Mouse (Mus musculus) hindbrain, embryonic 10.5 days (tissue): Measurements from ENCODE around the gene Spaca4. TPM values are rescaled to one million over a fixed set of nuclear protein-coding genes. Genes with fewer than 3 reads are reported as not detected.

Experiments
- DNase-seq: peaks from one replicate; pipeline ENCODE4 v3.0.0-alpha.2; 2017; ENCODE audit warnings: low spot score
- H3K27ac ChIP-seq: fragments of 300-500 bp; sonication (generic); 2 replicates; pipeline ENCODE4 v1.5.1; 2016; ENCODE audit warnings: mild to moderate bottlenecking, moderate library complexity
- H3K27me3 ChIP-seq: fragments of 300-500 bp; sonication (generic); 2 replicates; pipeline ENCODE4 v1.6.1; 2016; ENCODE audit warnings: mild to moderate bottlenecking; ENCODE audit not compliant: poor library complexity, insufficient read depth, severe bottlenecking
- H3K36me3 ChIP-seq: fragments of 300-500 bp; sonication (generic); 2 replicates; pipeline ENCODE4 v1.6.1; 2016; ENCODE audit warnings: mild to moderate bottlenecking, moderate library complexity
- H3K4me1 ChIP-seq: fragments of 300-500 bp; sonication (generic); replicated peaks from 2 replicates; pipeline ENCODE4 v1.6.1; 2016; ENCODE audit warnings: mild to moderate bottlenecking
- H3K4me3 ChIP-seq: fragments of 300-500 bp; sonication (generic); 2 replicates; pipeline ENCODE4 v1.5.1; 2016; ENCODE audit warnings: mild to moderate bottlenecking, moderate library complexity
- H3K9me3 ChIP-seq: fragments of 300-500 bp; sonication (generic); 2 replicates; pipeline ENCODE4 v1.6.1; 2016; ENCODE audit warnings: mild to moderate bottlenecking, moderate library complexity
- WGBS: fragments of 180-500 bp; shearing (Covaris S2); methylation state at CpG from one replicate; pipeline ENCODE4 v1.1.7; 2016; 5-methylcytosine and 5-hydroxymethylcytosine counted together
- polyA plus RNA-seq: library from polyadenylated mRNA; unstranded; fragments of >200 nt; fragmentation: Nextera tagmentation; extraction: Ambion mirVana; gene quantifications from 2 replicates; pipeline ENCODE4 v1.2.1, GENCODE M21; 2016

Gene Spaca4
- polyA plus RNA-seq, 1 experiment from 2014 or later, result not detected

DNA sequence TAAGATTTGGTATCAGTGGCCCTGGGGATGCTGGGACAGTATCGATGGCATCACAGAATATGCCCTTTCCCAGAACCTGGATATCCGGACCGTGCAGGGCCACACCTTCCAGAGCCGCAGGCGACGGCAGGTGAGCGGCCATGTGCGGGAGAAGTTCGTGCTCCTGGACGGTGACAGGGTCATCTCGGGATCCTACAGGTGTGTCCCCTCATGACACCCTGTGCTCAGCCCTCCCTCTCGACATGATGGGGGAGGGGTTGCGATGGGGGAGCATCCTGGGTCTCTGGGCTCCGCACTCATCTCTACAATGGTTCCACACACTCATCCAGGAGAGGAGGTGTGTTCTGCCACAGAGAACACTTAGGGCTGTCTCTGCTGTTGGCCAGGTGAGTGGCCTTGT lies 1.8 kb downstream of the Spaca4 start:
- DNase-seq, result no peak
- H3K27ac ChIP-seq, result no peak overlapping the region
- peaks cover 100% of the 10 kb centered on the region for H3K36me3 ChIP-seq
- H3K27me3 ChIP-seq, result no peaks in the 10 kb centered on the region
- H3K4me1 ChIP-seq, result peaks cover 29% of the 10 kb centered on the region
- H3K9me3 ChIP-seq, result no peaks in the 10 kb centered on the region
- WGBS, result 92% methylated on average over 14 of the region's 14 CpGs
- H3K4me3 ChIP-seq, result no peak overlapping the region

DNA sequence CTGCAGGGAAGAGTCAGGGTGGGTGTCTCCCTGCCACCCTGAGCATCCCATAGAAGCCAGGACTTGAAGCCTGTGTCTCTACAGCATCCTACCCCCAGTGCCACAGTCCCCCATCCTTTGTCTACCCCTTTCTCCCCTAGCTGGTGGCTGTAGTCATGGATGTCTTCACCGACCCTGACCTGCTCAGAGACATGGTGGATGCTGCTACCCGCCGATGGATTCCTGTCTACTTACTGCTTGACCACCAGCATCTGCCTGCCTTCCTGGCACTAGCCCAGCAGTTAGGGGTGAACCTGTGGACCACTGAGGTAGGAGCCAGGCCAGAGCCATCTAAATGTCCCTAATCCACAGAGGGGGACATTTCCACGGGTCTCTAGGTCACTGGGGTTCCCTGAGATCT lies 2.3 kb downstream of the Spaca4 start:
- no peak overlapping the region for H3K27ac ChIP-seq
- peaks cover 96% of the 10 kb centered on the region for H3K36me3 ChIP-seq
- no peaks in the 10 kb centered on the region for H3K27me3 ChIP-seq
- no peaks in the 10 kb centered on the region for H3K9me3 ChIP-seq
- H3K4me1 ChIP-seq, result peaks cover 32% of the 10 kb centered on the region
- 93% methylated on average over 4 of the region's 4 CpGs for WGBS
- no peak overlapping the region for H3K4me3 ChIP-seq
- DNase-seq, result no peak

DNA sequence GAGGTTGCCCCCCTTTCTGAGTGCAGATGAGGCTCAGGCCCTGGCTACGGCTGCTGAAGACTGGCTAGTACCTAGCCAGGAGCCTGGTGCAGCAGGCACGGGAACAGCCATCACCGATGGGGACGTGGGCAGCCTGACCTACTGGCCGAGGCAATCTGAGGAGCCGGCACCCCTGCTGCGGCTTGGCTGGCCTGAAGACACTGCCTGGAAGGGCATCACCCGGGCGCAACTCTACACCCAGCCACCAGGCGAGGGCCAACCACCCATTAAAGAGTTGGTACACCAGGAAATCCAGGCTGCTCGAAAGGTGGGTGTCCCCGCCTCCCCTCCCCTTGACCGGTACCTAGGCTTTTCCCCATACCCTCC lies 3.3 kb downstream of the Spaca4 start:
- 0 out of 2 replicates have a peak overlapping the region, but pooled peaks have one; percentile 9 for H3K27ac ChIP-seq
- no peak overlapping the region for H3K4me3 ChIP-seq
- H3K27me3 ChIP-seq, result no peaks in the 10 kb centered on the region
- peaks cover 32% of the 10 kb centered on the region for H3K4me1 ChIP-seq
- H3K36me3 ChIP-seq, result peaks cover 86% of the 10 kb centered on the region
- no peak for DNase-seq
- H3K9me3 ChIP-seq, result no peaks in the 10 kb centered on the region
- 88% methylated on average over 13 of the region's 13 CpGs for WGBS

DNA sequence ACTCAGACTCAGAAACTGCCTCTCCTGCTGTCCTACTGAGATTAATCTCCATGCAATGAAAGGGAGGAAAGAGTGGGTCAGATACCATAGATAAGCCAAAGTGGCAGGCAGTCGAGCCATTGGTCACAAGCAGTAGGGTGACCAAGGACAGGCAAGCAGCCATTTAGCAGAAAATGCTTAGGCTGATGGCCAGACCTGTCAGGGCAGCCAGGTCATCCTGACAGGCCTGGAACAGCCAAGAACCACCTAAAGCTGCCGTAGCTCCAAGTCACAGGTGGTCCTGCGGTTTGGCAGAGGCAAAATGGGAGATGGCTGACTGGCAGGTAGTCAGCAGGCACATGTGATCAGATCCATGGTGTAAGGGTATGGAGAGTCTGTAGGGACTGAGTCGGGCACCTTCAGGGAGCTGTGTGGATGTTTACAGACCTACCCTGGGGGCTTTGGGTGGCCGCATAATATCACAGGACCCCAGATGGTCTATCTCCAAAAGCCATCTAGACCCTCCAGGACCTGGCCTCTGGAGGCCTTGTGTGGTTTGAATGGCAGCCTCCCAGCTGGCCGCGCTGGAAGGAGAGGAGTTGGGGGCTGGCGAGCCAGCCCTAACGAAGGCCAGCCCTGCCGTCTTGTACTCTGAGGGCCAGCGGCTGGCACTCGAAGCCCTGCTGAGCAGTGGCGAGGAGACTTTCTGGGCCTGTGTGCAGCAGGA lies 3.8 kb downstream of the Spaca4 start:
- H3K27ac ChIP-seq, result 0 out of 2 replicates have a peak overlapping the region, but pooled peaks have one; percentile 9
- H3K36me3 ChIP-seq, result peaks cover 81% of the 10 kb centered on the region
- H3K27me3 ChIP-seq, result no peaks in the 10 kb centered on the region
- no peak overlapping the region for H3K4me3 ChIP-seq
- H3K4me1 ChIP-seq, result peaks cover 37% of the 10 kb centered on the region
- no peak for DNase-seq
- 74% methylated on average over 13 of the region's 13 CpGs for WGBS
- no peaks in the 10 kb centered on the region for H3K9me3 ChIP-seq

DNA sequence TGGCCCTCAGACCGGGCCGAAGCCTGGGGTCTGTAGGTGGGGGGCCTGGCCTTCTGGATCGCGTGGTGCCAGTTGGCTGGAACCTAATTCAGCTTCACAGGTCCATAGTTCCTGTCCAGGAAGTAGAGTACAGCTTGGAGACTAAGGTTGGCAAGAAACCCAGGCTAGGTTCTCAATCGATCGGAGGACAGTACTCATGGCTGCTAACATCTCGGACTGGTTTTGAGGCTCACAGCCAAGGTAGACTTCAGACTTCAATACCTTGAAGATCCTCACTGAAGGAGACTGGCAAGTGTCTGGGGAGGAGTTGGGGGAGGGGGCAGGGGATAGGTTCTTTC lies 4.4 kb downstream of the Spaca4 start:
- DNase-seq, result no peak
- peaks cover 75% of the 10 kb centered on the region for H3K36me3 ChIP-seq
- H3K9me3 ChIP-seq, result no peaks in the 10 kb centered on the region
- no peak overlapping the region for H3K4me3 ChIP-seq
- peaks cover 43% of the 10 kb centered on the region for H3K4me1 ChIP-seq
- H3K27me3 ChIP-seq, result no peaks in the 10 kb centered on the region
- H3K27ac ChIP-seq, result no peak overlapping the region
- 85% methylated on average over 7 of the region's 7 CpGs for WGBS

DNA sequence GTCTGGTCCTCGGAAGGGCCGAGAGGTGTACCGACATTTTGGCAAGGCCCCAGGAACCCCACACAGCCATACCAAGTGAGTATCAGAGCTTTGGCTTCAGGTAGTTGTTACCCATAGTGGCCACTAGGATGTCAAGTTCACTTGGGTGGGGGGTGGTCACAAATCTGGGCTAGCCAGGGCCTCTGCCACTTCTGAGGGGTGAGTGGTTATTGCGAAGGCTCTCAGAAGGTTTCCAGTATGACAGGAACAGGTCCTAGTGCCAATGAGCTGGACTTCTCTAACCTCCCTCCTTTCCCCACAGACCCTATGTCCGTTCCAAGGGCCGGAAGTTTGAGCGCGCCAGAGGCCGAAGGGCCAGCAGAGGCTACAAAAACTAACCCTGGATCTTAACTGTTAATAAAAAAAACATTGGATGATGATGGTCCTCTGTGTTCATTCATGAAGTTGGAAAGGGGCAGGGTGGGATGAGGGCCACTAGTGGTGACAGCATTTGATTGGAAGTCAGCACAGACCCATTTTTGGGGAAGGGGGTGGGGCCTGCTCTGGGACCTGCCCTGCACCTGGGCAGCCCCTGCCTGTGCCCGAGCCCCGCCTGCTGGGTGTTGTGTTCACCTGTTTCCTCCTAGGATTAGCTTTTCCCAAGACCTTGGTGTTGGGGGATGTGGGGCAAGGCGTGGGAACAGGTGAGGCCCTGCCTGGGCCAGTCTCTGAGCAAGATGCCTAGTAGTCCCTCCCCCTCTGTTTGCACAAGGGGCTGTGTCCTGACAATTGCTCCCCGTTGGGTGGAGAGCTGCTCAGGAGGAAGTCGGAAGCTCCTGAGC lies 5.0 kb downstream of the Spaca4 start, which contains the start of gene Fam83e:
Gene Fam83e (plus strand): TSS at position 800 of the 821 bp plus-strand sequence.
- H3K36me3 ChIP-seq, result peaks cover 69% of the 10 kb centered on the region
- H3K27ac ChIP-seq, result no peak within 1 kb of the TSS
- 88% methylated on average over 14 of the region's 14 CpGs for WGBS
- peak within 1 kb of the TSS; percentile 91; the same call in 1 of the 2 replicates for H3K4me3 ChIP-seq
- no peak for DNase-seq
- peaks cover 48% of the 10 kb centered on the region for H3K4me1 ChIP-seq
- H3K9me3 ChIP-seq, result no peaks in the 10 kb centered on the region
- no peaks in the 10 kb centered on the region for H3K27me3 ChIP-seq

DNA sequence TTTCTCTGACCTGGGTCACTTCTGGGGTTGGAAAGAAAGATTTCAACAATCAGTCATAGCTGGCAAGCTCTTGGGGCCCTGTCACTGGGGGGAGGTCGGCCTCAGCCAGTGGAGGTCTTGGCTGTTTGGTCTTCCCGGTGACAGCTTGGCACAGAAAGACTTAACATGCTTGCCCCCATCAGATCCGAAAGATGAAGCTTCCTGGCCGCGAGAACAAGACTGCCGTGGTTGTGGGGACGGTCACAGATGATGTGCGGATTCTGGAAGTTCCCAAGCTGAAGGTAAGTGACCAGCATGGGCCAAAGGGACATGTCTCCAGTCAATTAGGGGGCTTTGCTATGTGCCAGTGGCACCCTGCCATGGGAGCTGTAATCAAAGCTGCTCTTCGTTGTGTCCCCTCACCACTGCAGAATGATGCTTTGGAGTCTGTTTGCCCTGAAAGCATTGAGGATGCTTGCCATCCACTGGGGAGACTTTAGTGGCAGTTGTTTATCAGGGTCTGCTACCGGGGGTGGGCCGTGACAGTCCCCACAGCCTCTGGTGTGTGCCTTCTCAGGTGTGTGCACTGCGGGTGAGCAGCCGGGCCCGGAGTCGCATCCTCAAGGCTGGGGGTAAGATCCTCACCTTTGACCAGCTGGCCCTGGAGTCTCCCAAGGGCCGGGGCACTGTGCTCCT lies 5.7 kb downstream of the Spaca4 start:
- no peak for DNase-seq
- Histone ChIP-seq H3K27me3 (no peaks in the 10 kb centered on the region), H3K9me3 (no peaks in the 10 kb centered on the region), H3K36me3 (peaks cover 62% of the 10 kb centered on the region), H3K4me3 (peak overlapping the region; percentile 91), H3K27ac (no peak overlapping the region), H3K4me1 (peaks cover 55% of the 10 kb centered on the region)
- WGBS, result 91% methylated on average over 16 of the region's 16 CpGs

DNA sequence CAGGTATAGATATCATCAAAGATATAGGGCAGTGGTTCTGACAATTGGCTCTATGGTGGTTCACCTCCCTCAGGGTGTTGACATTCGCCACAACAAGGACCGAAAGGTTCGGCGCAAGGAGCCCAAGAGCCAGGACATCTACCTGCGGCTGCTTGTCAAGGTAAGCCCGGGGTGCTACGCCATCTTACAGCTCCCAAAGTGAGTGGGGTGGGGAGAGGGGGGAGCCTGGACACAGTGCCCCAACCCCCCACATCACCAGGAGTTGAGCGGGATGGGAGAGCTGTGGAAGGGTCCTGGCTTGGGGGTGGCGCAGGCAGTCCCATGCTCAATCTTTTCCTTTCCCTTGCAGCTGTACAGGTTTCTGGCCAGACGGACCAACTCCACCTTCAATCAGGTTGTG lies 6.4 kb downstream of the Spaca4 start:
- no peak for DNase-seq
- Histone ChIP-seq H3K9me3 (no peaks in the 10 kb centered on the region), H3K4me1 (peaks cover 62% of the 10 kb centered on the region), H3K4me3 (peak overlapping the region; percentile 91), H3K27ac (peak overlapping the region; percentile 98), H3K27me3 (no peaks in the 10 kb centered on the region), H3K36me3 (peaks cover 55% of the 10 kb centered on the region)
- 86% methylated on average over 10 of the region's 10 CpGs for WGBS

DNA sequence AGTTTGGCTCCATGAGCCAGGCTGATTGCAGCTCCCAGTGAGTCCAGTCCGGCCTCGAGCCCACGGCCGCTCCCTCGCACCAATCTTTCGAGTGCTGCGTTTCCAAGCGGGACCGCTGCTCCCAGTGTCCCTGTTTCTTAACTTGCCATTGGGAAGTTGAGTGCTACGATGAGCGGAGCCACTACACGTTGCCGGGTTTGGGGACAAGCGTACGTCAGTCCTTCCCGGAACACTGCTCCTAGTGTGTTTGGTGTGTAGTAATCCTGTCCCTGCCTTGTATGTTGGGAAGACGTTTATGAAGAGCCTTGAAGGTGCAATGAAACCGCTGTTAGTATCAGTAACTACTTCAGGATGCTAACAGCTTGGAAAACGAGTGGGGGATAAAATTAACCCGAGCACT lies 7.3 kb downstream of the Spaca4 start:
- under 1% methylated on average over 20 of the region's 20 CpGs for WGBS
- peaks cover 51% of the 10 kb centered on the region for H3K36me3 ChIP-seq

DNA sequence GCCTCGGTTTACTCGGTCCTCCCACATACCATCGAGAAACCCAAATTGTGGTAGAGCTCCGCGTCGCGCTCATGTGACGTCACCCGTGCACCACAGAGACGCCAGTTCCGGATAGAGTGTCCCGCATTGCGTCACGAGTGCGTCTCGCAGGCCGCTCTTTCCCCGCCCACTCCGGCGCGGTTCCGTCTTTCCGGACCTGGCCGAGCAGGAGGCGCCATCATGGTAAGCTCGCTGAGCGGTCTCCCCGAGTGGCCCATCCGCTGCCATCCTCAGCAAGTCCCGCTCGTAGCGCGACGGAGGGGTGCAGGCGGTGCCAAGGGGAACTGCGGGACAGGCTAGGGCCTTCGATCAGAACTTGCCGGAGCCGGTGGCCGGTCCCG lies 7.7 kb downstream of the Spaca4 start, which contains the start of gene Sphk2:
Gene Sphk2 (minus strand): TSS at position 85 of the 380 bp plus-strand sequence.
- peak within 1 kb of the TSS; percentile 91 for H3K4me3 ChIP-seq
- no peaks in the 10 kb centered on the region for H3K27me3 ChIP-seq
- peak within 1 kb of the TSS; percentile 98 for H3K27ac ChIP-seq
- H3K36me3 ChIP-seq, result peaks cover 51% of the 10 kb centered on the region
- under 1% methylated on average over 41 of the region's 41 CpGs for WGBS
- H3K4me1 ChIP-seq, result peaks cover 69% of the 10 kb centered on the region
- no peaks in the 10 kb centered on the region for H3K9me3 ChIP-seq
- peak; percentile 99 for DNase-seq

More for the DNA sequence above, 7.3 kb downstream of the Spaca4 start:
- Histone ChIP-seq H3K27ac (peak overlapping the region; percentile 98), H3K4me3 (peak overlapping the region; percentile 91), H3K4me1 (peaks cover 66% of the 10 kb centered on the region), H3K27me3 (no peaks in the 10 kb centered on the region), H3K9me3 (no peaks in the 10 kb centered on the region)
- DNase-seq, result no peak

DNA sequence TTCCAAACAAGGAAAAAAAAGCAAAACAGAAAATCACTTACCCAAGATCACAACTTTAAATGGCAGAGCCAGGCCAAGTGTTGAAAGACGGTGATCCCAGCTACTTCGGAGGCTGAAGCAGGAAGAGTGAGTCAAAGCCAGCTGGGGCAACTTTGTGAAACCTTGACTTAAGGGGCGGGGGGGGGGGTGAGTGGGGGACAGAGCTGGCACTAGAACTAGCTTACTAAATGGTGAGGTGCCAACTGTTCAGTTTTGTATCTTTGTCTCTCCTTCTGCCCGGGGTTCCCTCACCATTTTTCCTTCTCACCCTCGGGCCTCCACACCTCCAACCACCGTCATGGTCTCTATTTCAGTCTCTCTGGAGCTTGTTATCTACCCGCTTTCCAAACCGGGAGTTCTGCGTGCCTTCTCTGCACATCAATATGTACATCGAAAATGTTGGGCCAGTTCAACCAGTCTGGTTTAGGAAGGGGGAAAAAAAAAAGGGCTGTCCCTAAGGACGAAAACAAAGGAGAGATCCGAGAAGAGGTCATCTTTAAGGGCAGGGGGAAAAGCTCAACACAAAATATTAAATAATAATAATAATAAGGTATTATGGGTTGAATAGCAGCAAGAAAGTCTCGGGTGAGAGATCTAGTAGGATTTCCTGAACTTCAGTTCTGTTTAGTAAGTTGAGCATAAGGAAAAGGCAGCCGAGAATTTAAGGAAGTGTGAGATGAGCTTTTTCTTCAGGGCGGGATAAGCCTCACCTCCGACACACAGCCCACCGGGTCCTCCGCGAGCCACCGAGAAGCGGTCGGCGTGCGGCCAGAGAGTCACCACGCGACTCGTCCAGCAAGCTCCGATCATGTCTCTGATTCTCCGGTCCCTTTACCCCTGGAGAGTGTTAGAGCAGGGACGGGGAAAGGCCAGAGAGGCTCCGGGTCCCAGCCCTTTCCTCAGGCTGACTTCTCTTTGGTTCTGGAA lies 8.4 kb downstream of the Spaca4 start:
- Histone ChIP-seq H3K9me3 (no peaks in the 10 kb centered on the region), H3K27ac (peak overlapping the region; percentile 98), H3K4me3 (peak overlapping the region; percentile 91), H3K27me3 (no peaks in the 10 kb centered on the region), H3K4me1 (peaks cover 67% of the 10 kb centered on the region), H3K36me3 (peaks cover 51% of the 10 kb centered on the region)
- no peak for DNase-seq
- WGBS, result 11% methylated on average over 31 of the region's 31 CpGs

DNA sequence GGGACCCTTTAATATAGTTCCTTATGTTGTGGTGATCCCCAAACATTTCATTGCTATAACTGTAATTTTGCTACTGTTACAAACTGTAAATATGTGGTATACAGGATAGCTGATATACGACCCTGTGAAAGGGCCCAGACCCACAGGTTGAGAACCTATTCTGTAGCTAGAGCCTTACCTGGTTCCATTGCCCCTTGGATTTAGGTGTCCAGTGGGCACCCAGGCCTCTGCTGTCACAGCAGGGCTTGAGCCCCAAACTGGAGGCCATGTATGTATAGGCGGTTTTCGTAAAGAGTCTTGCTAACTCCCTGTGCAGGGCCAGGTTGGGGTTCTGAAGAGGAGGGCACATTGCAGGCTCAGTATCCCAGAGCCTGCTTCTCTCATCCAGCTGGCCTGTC lies 9.2 kb downstream of the Spaca4 start:
- H3K4me3 ChIP-seq, result peak overlapping the region; percentile 91
- no peaks in the 10 kb centered on the region for H3K9me3 ChIP-seq
- DNase-seq, result no peak
- no peaks in the 10 kb centered on the region for H3K27me3 ChIP-seq
- H3K36me3 ChIP-seq, result peaks cover 51% of the 10 kb centered on the region
- 92% methylated on average over 3 of the region's 3 CpGs for WGBS
- peaks cover 60% of the 10 kb centered on the region for H3K4me1 ChIP-seq
- no peak overlapping the region; the same call in 1 of the 2 replicates for H3K27ac ChIP-seq
